ENCODE assay signal across 9 mouse cellular contexts in the genomic region with DNA sequence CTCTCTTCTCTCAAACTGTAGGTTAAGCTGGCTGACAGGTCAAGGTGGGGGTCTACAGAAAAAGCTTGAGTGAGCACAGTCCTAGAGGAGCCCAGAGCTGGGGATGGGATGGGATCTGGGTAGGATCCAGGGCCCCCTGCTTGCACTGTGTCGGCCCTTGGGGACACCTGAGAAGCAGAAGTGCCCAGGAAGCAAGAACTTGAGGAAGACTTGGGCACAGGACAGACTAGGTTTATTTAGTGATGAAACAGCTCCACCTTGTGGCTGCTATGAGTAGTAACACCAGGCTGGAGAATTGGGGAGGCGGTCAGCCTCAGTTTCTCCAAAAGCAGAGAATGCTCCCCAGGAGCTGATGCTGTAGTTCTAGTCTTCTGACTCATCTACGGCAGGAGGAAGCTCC. TPM values are rescaled to one million over a fixed set of nuclear protein-coding genes. Genes with fewer than 3 reads are reported as not detected.
A peak's percentile ranks its signal among the peaks of the same experiment; 100 is the strongest.
DNase-seq lines count a peak whose midpoint lies in the region; ATAC-seq and TF ChIP-seq lines count a peak whose summit lies in the region.
"Had no signal": no experiment of that assay in that cellular context is flagged by ENCODE, and none has a peak within 500 bp of the region (broad histone marks: within the 10 kb centered on the region; RNA-seq: fewer than 3 reads in every experiment).

No protein-coding gene starts in this region.

- no peak overlapping the region for H3K27ac ChIP-seq in embryonic facial prominence, embryonic 11.5 days (replicated peaks; ENCODE audit: low read depth, low read length)
- H3K27ac ChIP-seq in embryonic facial prominence, embryonic 10.5 days (replicated peaks): no peak overlapping the region
- H3K27ac ChIP-seq in testis, adult 2 months (ENCODE audit: control insufficient read depth, insufficient read depth, low read depth, low read length): no peak overlapping the region

- DNase-seq in embryonic facial prominence, embryonic 11.5 days (ENCODE audit: low spot score): peak; percentile 60
- DNase-seq in embryonic facial prominence, embryonic 10.5 days (ENCODE audit: low spot score): no peak
- DNase-seq in testis, postnatal 14 days (ENCODE audit: low spot score): no peak
- DNase-seq in induced T-regulatory cell, adult 2 months (ENCODE audit: low read depth): peak; percentile 79
- peak; percentile 72 for DNase-seq in splenic B cell, adult 2 months (ENCODE audit: low read depth, low spot score)
- DNase-seq in right cerebral cortex, postnatal 10 days (ENCODE audit: low spot score in 2 of 2): no peak
- DNase-seq in right cerebral cortex, postnatal 14 days: no peak

- peak; percentile 24; the same call in 1 of the 2 replicates for TF ChIP-seq CTCF in testis, adult 2 months (IDR thresholded peaks at IDR 0.05; ENCODE audit: control insufficient read depth, insufficient read depth, insufficient replicate concordance, low read depth, low read length)

- no peak overlapping the region for H3K9ac ChIP-seq in embryonic facial prominence, embryonic 11.5 days (replicated peaks; ENCODE audit: low read length)

- ATAC-seq in embryonic facial prominence, embryonic 11.5 days (replicated peaks; ENCODE audit: insufficient number of reproducible peaks, low FRiP score, low TSS enrichment, low read depth): peak; percentile 70; the same call in 1 of the 2 replicates

- no peaks in the 10 kb centered on the region for H3K9me3 ChIP-seq in embryonic facial prominence, embryonic 11.5 days (replicated peaks; ENCODE audit: control insufficient read depth, low read length)
- no peaks in the 10 kb centered on the region for H3K9me3 ChIP-seq in embryonic facial prominence, embryonic 10.5 days
- H3K9me3 ChIP-seq: megakaryocyte, embryonic 14.5 days had no signal

- no peak overlapping the region for H3K4me3 ChIP-seq in embryonic facial prominence, embryonic 11.5 days (ENCODE audit: low read depth, low read length)
- H3K4me3 ChIP-seq in embryonic facial prominence, embryonic 10.5 days: no peak overlapping the region
- no peak overlapping the region for H3K4me3 ChIP-seq in testis, adult 2 months (ENCODE audit: control insufficient read depth, low read depth, low read length)
- H3K4me3 ChIP-seq: megakaryocyte, embryonic 14.5 days had no signal

- H3K4me2 ChIP-seq in embryonic facial prominence, embryonic 11.5 days (ENCODE audit: low read depth, low read length): no peak overlapping the region

- no peak for TF ChIP-seq POLR2A in testis, adult 2 months (IDR thresholded peaks at IDR 0.05; ENCODE audit: control insufficient read depth, low read depth, low read length)

- H3K27me3 ChIP-seq in embryonic facial prominence, embryonic 11.5 days (ENCODE audit: control insufficient read depth, insufficient read depth, low read length): no peaks in the 10 kb centered on the region; the same call in 1 of the 2 replicates
- peaks cover 45% of the 10 kb centered on the region for H3K27me3 ChIP-seq in embryonic facial prominence, embryonic 10.5 days (replicated peaks; ENCODE audit: low read depth, poor library complexity, severe bottlenecking)
- H3K27me3 ChIP-seq in testis, adult 2 months (ENCODE audit: control insufficient read depth, insufficient read depth, low read length): no peaks in the 10 kb centered on the region
- no peaks in the 10 kb centered on the region for H3K27me3 ChIP-seq in splenic B cell, adult 2 months (ENCODE audit: control insufficient read depth, insufficient read depth, low read length, poor library complexity, severe bottlenecking)

- WGBS in embryonic facial prominence, embryonic 11.5 days: 15% methylated on average over 3 of the region's 3 CpGs
- 16% methylated on average over 3 of the region's 3 CpGs for WGBS in embryonic facial prominence, embryonic 10.5 days

- H3K4me1 ChIP-seq in embryonic facial prominence, embryonic 11.5 days (ENCODE audit: control insufficient read depth, insufficient read depth, low read length): no peaks in the 10 kb centered on the region
- no peaks in the 10 kb centered on the region for H3K4me1 ChIP-seq in embryonic facial prominence, embryonic 10.5 days
- no peaks in the 10 kb centered on the region for H3K4me1 ChIP-seq in testis, adult 2 months (ENCODE audit: control insufficient read depth, insufficient read depth, low read length)

- no peaks in the 10 kb centered on the region for H3K36me3 ChIP-seq in embryonic facial prominence, embryonic 11.5 days (replicated peaks; ENCODE audit: control insufficient read depth, insufficient read depth, low read depth, low read length)
- H3K36me3 ChIP-seq in embryonic facial prominence, embryonic 10.5 days (replicated peaks): no peaks in the 10 kb centered on the region
- H3K36me3 ChIP-seq in testis, adult 2 months (ENCODE audit: control insufficient read depth, insufficient read depth, low read length): no peaks in the 10 kb centered on the region
- H3K36me3 ChIP-seq in splenic B cell, adult 2 months (ENCODE audit: control insufficient read depth, insufficient read depth, low read length, poor library complexity, severe bottlenecking): no peaks in the 10 kb centered on the region

RNA-seq across cellular contexts. Expression of gene Mrgprg, which starts 3.0 kb away (rescaled TPM):
- polyA plus RNA-seq in embryonic facial prominence, embryonic 11.5 days (2014; fragmentation: Nextera tagmentation; extraction: Ambion mirVana): not detected in 2 replicates
- polyA plus RNA-seq in embryonic facial prominence, embryonic 10.5 days (2016; fragmentation: Nextera tagmentation; extraction: Ambion mirVana): not detected in 2 replicates
- polyA plus RNA-seq in testis, adult 2 months (2012; rRNA removed): not detected in 2 replicates

RNA-seq across cellular contexts. Expression of gene Osbpl5, which starts 7.0 kb away (rescaled TPM):
- polyA plus RNA-seq in embryonic facial prominence, embryonic 11.5 days (2014; fragmentation: Nextera tagmentation; extraction: Ambion mirVana): 11.9 and 13.9 TPM in 2 replicates
- polyA plus RNA-seq in embryonic facial prominence, embryonic 10.5 days (2016; fragmentation: Nextera tagmentation; extraction: Ambion mirVana): 15.8 and 16.8 TPM in 2 replicates
- 7.9 and 8.4 TPM in 2 replicates for polyA plus RNA-seq in testis, adult 2 months (2012; rRNA removed)

RNA-seq across cellular contexts. Expression of gene Mrgpre, which starts 20.5 kb away (rescaled TPM):
- 1.4 and 1.7 TPM in 2 replicates for polyA plus RNA-seq in embryonic facial prominence, embryonic 11.5 days (2014; fragmentation: Nextera tagmentation; extraction: Ambion mirVana)
- polyA plus RNA-seq in embryonic facial prominence, embryonic 10.5 days (2016; fragmentation: Nextera tagmentation; extraction: Ambion mirVana): 1.8 TPM in 2 replicates
- 0.11 and 0.18 TPM in 2 replicates for polyA plus RNA-seq in testis, adult 2 months (2012; rRNA removed)

RNA-seq across cellular contexts. Expression of gene Nadsyn1, which starts 58.9 kb away (rescaled TPM):
- 7.3 and 7.5 TPM in 2 replicates for polyA plus RNA-seq in embryonic facial prominence, embryonic 11.5 days (2014; fragmentation: Nextera tagmentation; extraction: Ambion mirVana)
- 7.7 and 10.0 TPM in 2 replicates for polyA plus RNA-seq in embryonic facial prominence, embryonic 10.5 days (2016; fragmentation: Nextera tagmentation; extraction: Ambion mirVana)
- polyA plus RNA-seq in testis, adult 2 months (2012; rRNA removed): 11.4 and 12.1 TPM in 2 replicates

RNA-seq across cellular contexts. Expression of gene Dhcr7, which starts 59.2 kb away (rescaled TPM):
- polyA plus RNA-seq in embryonic facial prominence, embryonic 11.5 days (2014; fragmentation: Nextera tagmentation; extraction: Ambion mirVana): 56.4 and 66.4 TPM in 2 replicates
- polyA plus RNA-seq in embryonic facial prominence, embryonic 10.5 days (2016; fragmentation: Nextera tagmentation; extraction: Ambion mirVana): 68.3 and 79.2 TPM in 2 replicates
- polyA plus RNA-seq in testis, adult 2 months (2012; rRNA removed): 42.3 and 42.9 TPM in 2 replicates

Comparison
In these comparisons a context has a peak if more than half of its experiments do, and no peak if none do; other contexts are left out.
1. DNase-seq: peak in embryonic facial prominence, embryonic 11.5 days (single experiment), induced T-regulatory cell, adult 2 months (single experiment) and splenic B cell, adult 2 months (single experiment); none in embryonic facial prominence, embryonic 10.5 days (single experiment), testis, postnatal 14 days (single experiment), right cerebral cortex, postnatal 10 days (0 of 2) and right cerebral cortex, postnatal 14 days (single experiment).